Mouse (Mus musculus): ENCODE measurements around the gene Lrp4. TPM values are rescaled to one million over a fixed set of nuclear protein-coding genes. Genes with fewer than 3 reads are reported as not detected.
"Not testable (repeated sequence)": the region's sequence is repeated elsewhere in the genome, so short reads cannot be mapped to it uniquely, and the experiment has no call there.

Gene Lrp4
- polyA plus RNA-seq, 1 experiment from 2014 or later: 6.3 TPM

- DNase-seq (ENCODE audit: low spot score): no peak
- no peak for ATAC-seq (replicated peaks; ENCODE audit: insufficient number of reproducible peaks, low FRiP score, low TSS enrichment, low read depth)
- Histone ChIP-seq H3K36me3 (replicated peaks; ENCODE audit: control insufficient read depth, insufficient read depth, low read depth, low read length) (peaks cover 11% of the 10 kb centered on the region), H3K4me2 (ENCODE audit: low read depth, low read length) (no peak overlapping the region), H3K27ac (replicated peaks; ENCODE audit: low read depth, low read length) (no peak overlapping the region), H3K9me3 (replicated peaks; ENCODE audit: control insufficient read depth, low read length) (no peaks in the 10 kb centered on the region), H3K9ac (replicated peaks; ENCODE audit: low read length) (no peak overlapping the region), H3K27me3 (ENCODE audit: control insufficient read depth, insufficient read depth, low read length) (no peaks in the 10 kb centered on the region), H3K4me3 (ENCODE audit: low read depth, low read length) (no peak overlapping the region), H3K4me1 (ENCODE audit: control insufficient read depth, insufficient read depth, low read length) (no peaks in the 10 kb centered on the region)
- WGBS: 77% methylated on average over 7 of the region's 7 CpGs
These were observed 19.5 kb downstream of the Lrp4 start for GRCm38 (mm10) chr2:91476841-91477240.

DNA sequence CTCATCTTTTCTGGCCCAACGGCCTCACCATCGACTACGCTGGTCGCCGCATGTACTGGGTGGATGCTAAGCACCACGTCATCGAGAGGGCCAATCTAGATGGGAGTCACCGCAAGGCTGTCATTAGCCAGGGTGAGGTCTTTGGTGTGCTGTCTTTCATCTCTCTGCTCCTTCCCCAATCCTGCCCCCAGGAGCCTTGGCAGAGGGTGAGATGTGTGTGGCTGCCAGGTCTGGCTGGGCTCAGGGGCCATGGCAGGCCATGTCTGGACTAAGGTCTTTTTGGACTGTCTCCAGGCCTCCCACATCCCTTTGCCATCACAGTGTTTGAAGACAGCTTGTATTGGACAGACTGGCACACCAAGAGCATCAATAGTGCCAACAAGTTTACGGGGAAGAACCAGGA, 23.1 kb downstream of the Lrp4 start:
- H3K9ac ChIP-seq (replicated peaks; ENCODE audit: low read length): no peak overlapping the region
- H3K4me3 ChIP-seq (ENCODE audit: low read depth, low read length): no peak overlapping the region
- 95% methylated on average over 9 of the region's 9 CpGs for WGBS
- DNase-seq (ENCODE audit: low spot score) (no peak), ATAC-seq (replicated peaks; ENCODE audit: insufficient number of reproducible peaks, low FRiP score, low TSS enrichment, low read depth) (0 out of 2 replicates have a peak, but pooled peaks have one; percentile 3)
- no peak overlapping the region for H3K4me2 ChIP-seq (ENCODE audit: low read depth, low read length)
- H3K9me3 ChIP-seq (replicated peaks; ENCODE audit: control insufficient read depth, low read length): no peaks in the 10 kb centered on the region
- no peaks in the 10 kb centered on the region for H3K27me3 ChIP-seq (ENCODE audit: control insufficient read depth, insufficient read depth, low read length)
- H3K4me1 ChIP-seq (ENCODE audit: control insufficient read depth, insufficient read depth, low read length): no peaks in the 10 kb centered on the region
- peaks cover 5% of the 10 kb centered on the region; the same call in 1 of the 2 replicates for H3K36me3 ChIP-seq (replicated peaks; ENCODE audit: control insufficient read depth, insufficient read depth, low read depth, low read length)
- no peak overlapping the region for H3K27ac ChIP-seq (replicated peaks; ENCODE audit: low read depth, low read length)

DNA sequence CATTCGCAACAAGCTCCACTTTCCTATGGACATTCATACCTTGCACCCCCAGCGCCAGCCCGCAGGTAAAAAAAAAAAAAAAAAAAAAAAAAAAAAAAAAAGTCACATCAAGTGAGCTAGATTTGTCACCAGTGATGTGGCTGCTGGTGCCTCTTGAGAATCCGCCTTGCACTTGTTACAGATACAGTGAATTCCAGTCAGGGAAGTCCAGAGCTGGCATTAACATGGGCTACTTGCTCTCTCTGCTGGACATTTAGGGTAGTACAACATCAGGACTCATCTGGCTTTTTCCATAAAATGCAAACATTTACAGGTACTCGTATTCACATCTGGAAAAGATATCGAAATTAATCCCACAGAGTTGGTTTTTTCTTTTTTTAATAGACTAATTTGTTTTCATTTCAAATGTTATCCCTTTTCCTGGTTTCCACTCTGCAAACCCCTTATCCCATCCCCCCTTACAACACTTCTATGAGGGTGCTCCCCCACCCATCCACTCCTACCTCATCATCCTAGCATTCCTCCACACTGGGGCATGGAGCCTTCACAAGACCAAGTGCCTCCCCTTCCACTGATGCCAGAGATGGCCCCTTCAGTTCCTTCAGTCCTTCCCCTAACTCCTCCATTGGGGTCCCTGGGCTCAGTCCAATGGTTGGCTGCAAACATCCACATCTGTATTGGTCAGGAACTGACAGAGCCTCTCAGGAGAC, 23.6 kb downstream of the Lrp4 start:
- 62% methylated on average over 6 of the region's 6 CpGs for WGBS
- Histone ChIP-seq H3K9me3 (replicated peaks; ENCODE audit: control insufficient read depth, low read length) (no peaks in the 10 kb centered on the region), H3K4me2 (ENCODE audit: low read depth, low read length) (no peak overlapping the region), H3K4me3 (ENCODE audit: low read depth, low read length) (no peak overlapping the region), H3K27ac (replicated peaks; ENCODE audit: low read depth, low read length) (no peak overlapping the region), H3K9ac (replicated peaks; ENCODE audit: low read length) (no peak overlapping the region), H3K36me3 (replicated peaks; ENCODE audit: control insufficient read depth, insufficient read depth, low read depth, low read length) (peaks cover 5% of the 10 kb centered on the region), H3K27me3 (ENCODE audit: control insufficient read depth, insufficient read depth, low read length) (no peaks in the 10 kb centered on the region), H3K4me1 (ENCODE audit: control insufficient read depth, insufficient read depth, low read length) (no peaks in the 10 kb centered on the region)
- ATAC-seq (replicated peaks; ENCODE audit: insufficient number of reproducible peaks, low FRiP score, low TSS enrichment, low read depth) (no peak), DNase-seq (ENCODE audit: low spot score) (peak; percentile 85)

DNA sequence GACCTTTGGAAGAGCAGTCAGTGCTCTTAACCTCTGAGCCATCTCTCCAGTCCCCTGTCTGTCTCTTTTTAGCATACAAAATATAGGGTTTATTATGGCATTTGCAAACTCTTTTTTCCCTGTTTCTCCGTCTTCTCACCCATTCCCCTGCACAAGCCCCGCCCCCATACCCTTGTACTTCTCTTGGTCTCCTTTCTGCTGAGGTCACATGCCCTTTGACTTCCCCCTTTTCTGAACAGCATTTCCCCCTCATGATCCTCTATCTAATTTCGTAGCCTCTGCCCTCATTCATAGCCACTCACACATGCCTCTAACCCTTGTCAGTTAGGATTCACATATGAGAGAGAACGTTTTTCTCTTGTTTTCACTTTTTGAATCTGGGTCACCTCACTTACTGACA, 27.4 kb downstream of the Lrp4 start:
- H3K27ac ChIP-seq (replicated peaks; ENCODE audit: low read depth, low read length): no peak overlapping the region

GRCm38 (mm10) chr2:91485256-91485655, 27.9 kb downstream of the Lrp4 start:
- H3K9ac ChIP-seq (replicated peaks; ENCODE audit: low read length): no peak overlapping the region
- 91% methylated on average over 6 of the region's 6 CpGs for WGBS
- H3K4me3 ChIP-seq (ENCODE audit: low read depth, low read length): no peak overlapping the region
- H3K9me3 ChIP-seq (replicated peaks; ENCODE audit: control insufficient read depth, low read length): no peaks in the 10 kb centered on the region
- H3K4me1 ChIP-seq (ENCODE audit: control insufficient read depth, insufficient read depth, low read length): no peaks in the 10 kb centered on the region
- H3K27ac ChIP-seq (replicated peaks; ENCODE audit: low read depth, low read length): no peak overlapping the region
- ATAC-seq (replicated peaks; ENCODE audit: insufficient number of reproducible peaks, low FRiP score, low TSS enrichment, low read depth) (no peak), DNase-seq (ENCODE audit: low spot score) (no peak)
- H3K27me3 ChIP-seq (ENCODE audit: control insufficient read depth, insufficient read depth, low read length): no peaks in the 10 kb centered on the region
- no peak overlapping the region for H3K4me2 ChIP-seq (ENCODE audit: low read depth, low read length)
- no peaks in the 10 kb centered on the region; the same call in none of the 2 replicates for H3K36me3 ChIP-seq (replicated peaks; ENCODE audit: control insufficient read depth, insufficient read depth, low read depth, low read length)

More for the DNA sequence above, 27.4 kb downstream of the Lrp4 start:
- no peak for DNase-seq (ENCODE audit: low spot score)
- H3K9me3 ChIP-seq (replicated peaks; ENCODE audit: control insufficient read depth, low read length): no peaks in the 10 kb centered on the region
- no peak overlapping the region for H3K9ac ChIP-seq (replicated peaks; ENCODE audit: low read length)
- H3K36me3 ChIP-seq (replicated peaks; ENCODE audit: control insufficient read depth, insufficient read depth, low read depth, low read length): no peaks in the 10 kb centered on the region; the same call in none of the 2 replicates
- H3K4me2 ChIP-seq (ENCODE audit: low read depth, low read length): no peak overlapping the region
- no peak overlapping the region for H3K4me3 ChIP-seq (ENCODE audit: low read depth, low read length)
- no peaks in the 10 kb centered on the region for H3K4me1 ChIP-seq (ENCODE audit: control insufficient read depth, insufficient read depth, low read length)
- no peaks in the 10 kb centered on the region for H3K27me3 ChIP-seq (ENCODE audit: control insufficient read depth, insufficient read depth, low read length)
- no peak for ATAC-seq (replicated peaks; ENCODE audit: insufficient number of reproducible peaks, low FRiP score, low TSS enrichment, low read depth)
- WGBS: 84% methylated on average over 4 of the region's 4 CpGs

DNA sequence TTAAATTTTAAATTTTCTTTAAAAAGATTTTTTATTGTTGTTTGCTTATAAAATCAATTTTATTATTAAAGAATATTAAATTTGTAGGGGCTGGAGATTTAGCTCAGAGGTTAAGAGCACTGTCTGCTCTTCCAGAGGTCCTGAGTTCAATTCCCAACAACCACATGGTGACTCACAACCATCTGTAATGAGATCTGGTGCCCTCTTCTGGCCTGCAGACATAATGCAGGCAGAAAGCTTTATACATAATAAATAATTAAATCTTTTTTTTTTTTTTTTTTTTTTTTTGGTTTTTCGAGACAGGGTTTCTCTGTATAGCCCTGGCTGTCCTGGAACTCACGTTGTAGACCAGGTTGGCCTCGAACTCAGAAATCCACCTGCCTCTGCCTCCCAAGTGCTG, 30.0 kb downstream of the Lrp4 start:
- WGBS: 31% methylated on average over 3 of the region's 3 CpGs
- not testable (repeated sequence) for H3K4me3 ChIP-seq (ENCODE audit: low read depth, low read length); H3K27me3 ChIP-seq (ENCODE audit: control insufficient read depth, insufficient read depth, low read length); H3K9ac ChIP-seq (replicated peaks; ENCODE audit: low read length); H3K9me3 ChIP-seq (replicated peaks; ENCODE audit: control insufficient read depth, low read length); ATAC-seq (replicated peaks; ENCODE audit: insufficient number of reproducible peaks, low FRiP score, low TSS enrichment, low read depth); H3K36me3 ChIP-seq (replicated peaks; ENCODE audit: control insufficient read depth, insufficient read depth, low read depth, low read length); H3K27ac ChIP-seq (replicated peaks; ENCODE audit: low read depth, low read length); H3K4me2 ChIP-seq (ENCODE audit: low read depth, low read length); DNase-seq (ENCODE audit: low spot score); H3K4me1 ChIP-seq (ENCODE audit: control insufficient read depth, insufficient read depth, low read length)

- Histone ChIP-seq H3K36me3 (replicated peaks; ENCODE audit: control insufficient read depth, insufficient read depth, low read depth, low read length) (peaks cover 9% of the 10 kb centered on the region), H3K27me3 (ENCODE audit: control insufficient read depth, insufficient read depth, low read length) (no peaks in the 10 kb centered on the region), H3K4me1 (ENCODE audit: control insufficient read depth, insufficient read depth, low read length) (no peaks in the 10 kb centered on the region), H3K4me3 (ENCODE audit: low read depth, low read length) (no peak overlapping the region), H3K9me3 (replicated peaks; ENCODE audit: control insufficient read depth, low read length) (no peaks in the 10 kb centered on the region), H3K9ac (replicated peaks; ENCODE audit: low read length) (no peak overlapping the region), H3K27ac (replicated peaks; ENCODE audit: low read depth, low read length) (no peak overlapping the region), H3K4me2 (ENCODE audit: low read depth, low read length) (no peak overlapping the region)
- no peak for ATAC-seq (replicated peaks; ENCODE audit: insufficient number of reproducible peaks, low FRiP score, low TSS enrichment, low read depth)
- WGBS: 95% methylated on average over 12 of the region's 12 CpGs
- no peak for DNase-seq (ENCODE audit: low spot score)
These were observed 34.8 kb downstream of the Lrp4 start for GRCm38 (mm10) chr2:91492071-91492635.

DNA sequence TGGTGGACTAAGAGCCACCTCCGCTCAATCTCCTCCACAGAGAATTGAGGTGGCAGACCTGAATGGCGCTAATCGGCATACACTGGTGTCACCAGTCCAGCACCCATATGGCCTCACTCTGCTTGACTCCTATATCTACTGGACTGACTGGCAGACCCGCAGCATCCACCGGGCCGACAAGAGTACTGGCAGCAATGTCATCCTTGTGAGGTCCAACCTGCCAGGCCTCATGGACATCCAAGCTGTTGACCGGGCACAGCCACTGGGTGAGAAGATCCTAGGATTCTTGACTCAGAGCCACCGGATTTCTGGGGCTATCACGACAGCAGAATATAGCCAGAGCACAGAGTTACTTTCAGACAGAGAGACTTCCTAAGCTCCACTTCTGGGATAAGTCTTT, 36.7 kb downstream of the Lrp4 start:
- no peaks in the 10 kb centered on the region for H3K27me3 ChIP-seq (ENCODE audit: control insufficient read depth, insufficient read depth, low read length)
- H3K4me3 ChIP-seq (ENCODE audit: low read depth, low read length): no peak overlapping the region
- DNase-seq (ENCODE audit: low spot score) (no peak), ATAC-seq (replicated peaks; ENCODE audit: insufficient number of reproducible peaks, low FRiP score, low TSS enrichment, low read depth) (no peak)
- no peaks in the 10 kb centered on the region for H3K9me3 ChIP-seq (replicated peaks; ENCODE audit: control insufficient read depth, low read length)
- no peak overlapping the region for H3K9ac ChIP-seq (replicated peaks; ENCODE audit: low read length)
- no peak overlapping the region for H3K4me2 ChIP-seq (ENCODE audit: low read depth, low read length)
- peaks cover 12% of the 10 kb centered on the region for H3K36me3 ChIP-seq (replicated peaks; ENCODE audit: control insufficient read depth, insufficient read depth, low read depth, low read length)
- no peaks in the 10 kb centered on the region for H3K4me1 ChIP-seq (ENCODE audit: control insufficient read depth, insufficient read depth, low read length)
- no peak overlapping the region for H3K27ac ChIP-seq (replicated peaks; ENCODE audit: low read depth, low read length)
- WGBS: 96% methylated on average over 9 of the region's 9 CpGs

All from embryonic facial prominence, embryonic 11.5 days (tissue).